Mouse (Mus musculus): ENCODE measurements around the gene Gm45233. TPM values are rescaled to one million over a fixed set of nuclear protein-coding genes. Genes with fewer than 3 reads are reported as not detected.

Gm45233 gene
- polyA plus RNA-seq, 1 experiment, result 1.2 TPM

- no peak for DNase-seq (ENCODE audit: low read depth)
- TF ChIP-seq POLR2A (IDR thresholded peaks at IDR 0.05; ENCODE audit: borderline replicate concordance, extremely low read depth, insufficient read depth, insufficient read length, poor library complexity, severe bottlenecking), result no peak
- no peak for TF ChIP-seq CTCF (IDR thresholded peaks at IDR 0.05; ENCODE audit: borderline replicate concordance, extremely low read depth, insufficient read depth, insufficient read length)
Measured at GRCm38 (mm10) chr7:43451726-43452125, 7.8 kb downstream of the Gm45233 start.

GRCm38 (mm10) chr7:43452609-43453008 is 8.7 kb downstream of the Gm45233 start:
- DNase-seq (ENCODE audit: low read depth), result no peak
- no peak for TF ChIP-seq POLR2A (IDR thresholded peaks at IDR 0.05; ENCODE audit: borderline replicate concordance, extremely low read depth, insufficient read depth, insufficient read length, poor library complexity, severe bottlenecking)
- TF ChIP-seq CTCF (IDR thresholded peaks at IDR 0.05; ENCODE audit: borderline replicate concordance, extremely low read depth, insufficient read depth, insufficient read length), result peak; percentile 14; the same call in 1 of the 2 replicates

GRCm38 (mm10) chr7:43453599-43454355 is 9.8 kb downstream of the Gm45233 start:
- TF ChIP-seq CTCF (IDR thresholded peaks at IDR 0.05; ENCODE audit: borderline replicate concordance, extremely low read depth, insufficient read depth, insufficient read length) (no peak), POLR2A (IDR thresholded peaks at IDR 0.05; ENCODE audit: borderline replicate concordance, extremely low read depth, insufficient read depth, insufficient read length, poor library complexity, severe bottlenecking) (no peak)
- no peak for DNase-seq (ENCODE audit: low read depth)

GRCm38 (mm10) chr7:43454371-43454770 is 10.4 kb downstream of the Gm45233 start:
- no peak for DNase-seq (ENCODE audit: low read depth)
- no peak for TF ChIP-seq POLR2A (IDR thresholded peaks at IDR 0.05; ENCODE audit: borderline replicate concordance, extremely low read depth, insufficient read depth, insufficient read length, poor library complexity, severe bottlenecking)
- no peak for TF ChIP-seq CTCF (IDR thresholded peaks at IDR 0.05; ENCODE audit: borderline replicate concordance, extremely low read depth, insufficient read depth, insufficient read length)

DNA sequence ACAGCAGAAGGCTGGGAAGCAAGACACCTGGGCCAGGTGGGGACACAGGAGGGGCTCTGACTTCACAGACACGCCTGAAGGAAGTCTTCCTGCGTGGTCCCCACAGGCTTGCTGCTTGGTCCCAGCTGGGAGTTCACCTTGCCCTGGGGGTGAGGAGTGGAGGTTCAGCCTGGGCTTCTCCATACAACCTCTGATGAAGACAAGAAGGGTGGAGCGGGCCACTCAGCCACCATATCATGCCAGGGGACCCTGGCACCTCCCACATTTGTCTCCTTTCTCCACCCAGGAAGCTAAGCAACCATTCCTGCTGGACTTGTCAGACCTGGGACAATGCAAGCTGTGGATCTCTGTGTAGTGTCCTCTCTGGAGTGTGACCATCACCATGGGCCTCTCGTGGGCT is 18.9 kb downstream of the Gm45233 start, which contains the start of gene Vsig10l:
TSS of gene Vsig10l (plus strand) at position 301 of the 400 bp plus-strand sequence.
- no peak for DNase-seq (ENCODE audit: low read depth)
- TF ChIP-seq CTCF (IDR thresholded peaks at IDR 0.05; ENCODE audit: borderline replicate concordance, extremely low read depth, insufficient read depth, insufficient read length) (no peak), POLR2A (IDR thresholded peaks at IDR 0.05; ENCODE audit: borderline replicate concordance, extremely low read depth, insufficient read depth, insufficient read length, poor library complexity, severe bottlenecking) (no peak)

DNA sequence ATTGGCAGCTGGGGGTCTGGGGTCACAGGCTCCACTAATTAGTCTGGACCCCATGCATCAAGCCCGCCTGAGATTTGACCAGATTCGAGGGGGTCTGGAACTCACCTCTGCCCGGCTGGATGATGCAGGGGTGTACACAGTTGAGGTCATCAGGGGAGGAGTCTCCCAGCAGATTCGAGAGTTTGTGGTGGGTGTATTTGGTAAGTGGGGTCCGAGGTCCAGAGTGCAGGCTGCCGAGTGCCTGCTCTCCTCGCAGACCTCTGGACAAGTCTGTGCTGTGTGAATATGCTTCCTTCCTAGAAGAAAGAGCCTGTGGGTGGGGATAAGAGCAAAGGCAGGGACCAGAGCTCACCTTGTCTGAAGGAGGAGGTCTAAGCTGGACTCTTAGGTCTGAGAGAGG is 20.0 kb downstream of the Gm45233 start:
- DNase-seq (ENCODE audit: low read depth), result no peak
- TF ChIP-seq POLR2A (IDR thresholded peaks at IDR 0.05; ENCODE audit: borderline replicate concordance, extremely low read depth, insufficient read depth, insufficient read length, poor library complexity, severe bottlenecking) (no peak), CTCF (IDR thresholded peaks at IDR 0.05; ENCODE audit: borderline replicate concordance, extremely low read depth, insufficient read depth, insufficient read length) (no peak)

GRCm38 (mm10) chr7:43464864-43465343 is 21.0 kb downstream of the Gm45233 start:
- DNase-seq (ENCODE audit: low read depth), result no peak
- TF ChIP-seq CTCF (IDR thresholded peaks at IDR 0.05; ENCODE audit: borderline replicate concordance, extremely low read depth, insufficient read depth, insufficient read length), result peak; percentile 33; the same call in 1 of the 2 replicates
- no peak for TF ChIP-seq POLR2A (IDR thresholded peaks at IDR 0.05; ENCODE audit: borderline replicate concordance, extremely low read depth, insufficient read depth, insufficient read length, poor library complexity, severe bottlenecking)

- TF ChIP-seq POLR2A (IDR thresholded peaks at IDR 0.05; ENCODE audit: borderline replicate concordance, extremely low read depth, insufficient read depth, insufficient read length, poor library complexity, severe bottlenecking) (no peak), CTCF (IDR thresholded peaks at IDR 0.05; ENCODE audit: borderline replicate concordance, extremely low read depth, insufficient read depth, insufficient read length) (no peak)
- peak; percentile 95 for DNase-seq (ENCODE audit: low read depth)
Measured at GRCm38 (mm10) chr7:43465344-43466098, 21.6 kb downstream of the Gm45233 start.

GRCm38 (mm10) chr7:43466099-43466694 is 22.3 kb downstream of the Gm45233 start:
- TF ChIP-seq CTCF (IDR thresholded peaks at IDR 0.05; ENCODE audit: borderline replicate concordance, extremely low read depth, insufficient read depth, insufficient read length), result peak; percentile 85
- no peak for TF ChIP-seq POLR2A (IDR thresholded peaks at IDR 0.05; ENCODE audit: borderline replicate concordance, extremely low read depth, insufficient read depth, insufficient read length, poor library complexity, severe bottlenecking)
- peak; percentile 88 for DNase-seq (ENCODE audit: low read depth)

- DNase-seq (ENCODE audit: low read depth), result peak; percentile 40
- TF ChIP-seq CTCF (IDR thresholded peaks at IDR 0.05; ENCODE audit: borderline replicate concordance, extremely low read depth, insufficient read depth, insufficient read length) (peak; percentile 72), POLR2A (IDR thresholded peaks at IDR 0.05; ENCODE audit: borderline replicate concordance, extremely low read depth, insufficient read depth, insufficient read length, poor library complexity, severe bottlenecking) (no peak)
Measured at GRCm38 (mm10) chr7:43470373-43470772, 26.4 kb downstream of the Gm45233 start.

DNA sequence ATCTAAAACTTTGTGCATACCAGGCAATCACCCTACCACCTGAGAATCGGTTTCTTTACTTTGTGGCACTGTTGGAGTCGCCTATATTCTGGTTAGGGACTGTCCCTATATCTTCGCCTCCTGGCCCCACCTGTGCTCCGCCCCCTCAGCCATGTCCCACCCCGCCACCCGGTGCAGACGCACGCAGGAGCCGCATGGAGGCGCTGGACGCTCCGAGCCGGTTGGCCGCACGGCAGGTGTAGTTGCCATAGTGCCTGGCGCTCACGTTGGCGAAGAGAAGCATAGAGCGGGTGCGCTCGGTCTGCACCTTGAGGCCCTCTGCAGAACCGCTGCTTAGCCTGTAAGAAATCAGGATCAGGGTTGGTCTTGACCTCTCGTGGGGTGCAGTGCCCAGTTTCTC is 31.8 kb downstream of the Gm45233 start:
- TF ChIP-seq POLR2A (IDR thresholded peaks at IDR 0.05; ENCODE audit: borderline replicate concordance, extremely low read depth, insufficient read depth, insufficient read length, poor library complexity, severe bottlenecking), result no peak
- DNase-seq (ENCODE audit: low read depth), result no peak

Data from brain, embryonic 14.5 days (tissue).